Mouse (Mus musculus) lung, adult 2 months (tissue): ENCODE results near the gene Rps9.

ENCODE experiments used
- CTCF ChIP-seq: fragments of 200-500 bp; IDR thresholded peaks from 2 replicates; pipeline ENCODE4 v1.5.1; 2011; ENCODE audit warnings: mild to moderate bottlenecking, low read length, control low read depth; ENCODE audit not compliant: insufficient read depth
- POLR2A ChIP-seq: fragments of 200-500 bp; IDR thresholded peaks from 2 replicates; pipeline ENCODE4 v1.6.1; 2011; ENCODE audit warnings: low read depth, mild to moderate bottlenecking, control low read depth, low read length, borderline replicate concordance; ENCODE audit errors: extremely low read depth

GRCm38 (mm10) chr7:3656966-3657365, 46.8 kb upstream of the Rps9 start:
- TF ChIP-seq POLR2A (no peak), CTCF (no peak)
